9 mouse cellular contexts compared by ENCODE assay signal in the genomic region with DNA sequence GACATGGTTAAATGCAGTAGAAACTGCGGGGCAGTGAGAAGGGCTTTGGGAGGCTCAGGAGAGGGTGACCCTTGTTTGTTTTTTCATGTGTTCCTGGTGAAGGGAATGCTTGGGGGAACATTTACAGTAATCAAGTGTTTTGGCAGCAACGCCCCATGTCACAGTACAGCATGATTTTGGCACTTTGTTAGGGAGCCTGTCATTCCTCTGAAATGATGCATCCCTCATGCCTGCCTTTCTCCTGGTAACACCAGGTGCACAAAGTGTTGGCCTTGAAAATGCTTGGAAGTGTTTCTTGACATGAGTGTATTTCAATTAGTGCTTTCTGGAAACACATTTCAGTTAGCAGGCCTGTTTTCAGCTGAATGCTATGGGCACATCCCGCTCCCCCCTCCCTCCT. TPM values are rescaled to one million over a fixed set of nuclear protein-coding genes. Genes with fewer than 3 reads are reported as not detected.
DNase-seq lines count a peak whose midpoint lies in the region; ATAC-seq and TF ChIP-seq lines count a peak whose summit lies in the region.
"Had no signal": no experiment of that assay in that cellular context is flagged by ENCODE, and none has a peak within 500 bp of the region (broad histone marks: within the 10 kb centered on the region; RNA-seq: fewer than 3 reads in every experiment).

No protein-coding gene starts in this region.

- no peak for ATAC-seq in forebrain, embryonic 13.5 days
- ATAC-seq in limb, embryonic 14.5 days (ENCODE audit: low FRiP score, low read depth): no peak
- ATAC-seq: CD4-positive, CD25-positive, alpha-beta regulatory T cell, adult 4 months had no signal

- TF ChIP-seq POLR2A in heart, adult 2 months (IDR thresholded peaks at IDR 0.05; ENCODE audit: insufficient read depth, low read depth, low read length): no peak
- TF ChIP-seq POLR2A in limb, embryonic 14.5 days (IDR thresholded peaks at IDR 0.05; ENCODE audit: borderline replicate concordance, extremely low read depth, insufficient read depth, insufficient read length): no peak

- no peak for DNase-seq in heart, adult 2 months
- DNase-seq in heart, adult 9 months (ENCODE audit: low spot score in 2 of 2): no peak
- peak; percentile 34 for DNase-seq in 3T3-L1 (ENCODE audit: low read depth, low spot score)
- DNase-seq in limb, embryonic 14.5 days (ENCODE audit: low spot score): no peak
- no peak for DNase-seq in adrenal gland, adult 18-20 months (ENCODE audit: low spot score in 2 of 2)
- no peak for DNase-seq in thymus, postnatal 0 days (ENCODE audit: low spot score)
- no peak for DNase-seq in right cerebral cortex, postnatal 10 days (ENCODE audit: low spot score in 2 of 2)

- peaks cover 19% of the 10 kb centered on the region for H3K79me2 ChIP-seq in heart, adult 2 months (replicated peaks; ENCODE audit: control insufficient read depth, insufficient read depth, low read length)

- H3K4me3 ChIP-seq in heart, adult 2 months: peak overlapping the region; percentile 23; the same call in 1 of the 2 replicates
- H3K4me3 ChIP-seq in forebrain, embryonic 13.5 days: peak overlapping the region; percentile 83
- peak overlapping the region; percentile 81 for H3K4me3 ChIP-seq in limb, embryonic 14.5 days (replicated peaks; ENCODE audit: low read length)

- peaks cover 22% of the 10 kb centered on the region for H3K4me1 ChIP-seq in heart, adult 2 months (ENCODE audit: control insufficient read depth, insufficient read depth, low read length)
- peaks cover 36% of the 10 kb centered on the region for H3K4me1 ChIP-seq in forebrain, embryonic 13.5 days
- peaks cover 38% of the 10 kb centered on the region for H3K4me1 ChIP-seq in limb, embryonic 14.5 days (ENCODE audit: control insufficient read depth, insufficient read depth, low read length)

- H3K9ac ChIP-seq in heart, adult 2 months (ENCODE audit: low read depth, low read length): peak overlapping the region; percentile 16
- peak overlapping the region; percentile 43 for H3K9ac ChIP-seq in forebrain, embryonic 13.5 days
- H3K9ac ChIP-seq in limb, embryonic 14.5 days (ENCODE audit: low read depth, low read length, severe bottlenecking): no peak overlapping the region

- no peaks in the 10 kb centered on the region for H3K27me3 ChIP-seq in heart, adult 2 months (ENCODE audit: control insufficient read depth, insufficient read depth, low read length)
- peaks cover 6% of the 10 kb centered on the region; the same call in 1 of the 2 replicates for H3K27me3 ChIP-seq in forebrain, embryonic 13.5 days
- no peaks in the 10 kb centered on the region for H3K27me3 ChIP-seq in limb, embryonic 14.5 days (ENCODE audit: control insufficient read depth, insufficient read depth, low read length)

- intact Hi-C loops in heart, adult 2 months (cut with DNase I): no loop called here

- no peak overlapping the region for H3K27ac ChIP-seq in heart, adult 2 months
- H3K27ac ChIP-seq in forebrain, embryonic 13.5 days: no peak overlapping the region
- H3K27ac ChIP-seq in limb, embryonic 14.5 days (replicated peaks; ENCODE audit: low read depth, low read length): no peak overlapping the region

- 52% methylated on average over 3 of the region's 3 CpGs for WGBS in heart, adult 2 months
- 24% methylated on average over 3 of the region's 3 CpGs for WGBS in forebrain, embryonic 13.5 days
- 38% methylated on average over 3 of the region's 3 CpGs for WGBS in limb, embryonic 14.5 days

- H3K4me2 ChIP-seq in forebrain, embryonic 13.5 days: peak overlapping the region; percentile 98
- H3K4me2 ChIP-seq in limb, embryonic 14.5 days (replicated peaks; ENCODE audit: low read depth, low read length, severe bottlenecking): peak overlapping the region; percentile 96

- TF ChIP-seq CTCF in heart, adult 2 months (IDR thresholded peaks at IDR 0.05): no peak

- TF ChIP-seq EP300 in heart, adult 2 months (IDR thresholded peaks at IDR 0.05; ENCODE audit: insufficient read depth, low read depth, low read length): no peak

- no peaks in the 10 kb centered on the region for H3K9me3 ChIP-seq in forebrain, embryonic 13.5 days (replicated peaks)
- no peaks in the 10 kb centered on the region for H3K9me3 ChIP-seq in limb, embryonic 14.5 days (ENCODE audit: control insufficient read depth, low read length)

- peaks cover 12% of the 10 kb centered on the region for H3K36me3 ChIP-seq in heart, adult 2 months (ENCODE audit: control insufficient read depth, insufficient read depth, low read length)
- no peaks in the 10 kb centered on the region for H3K36me3 ChIP-seq in forebrain, embryonic 13.5 days (ENCODE audit: poor library complexity, severe bottlenecking)
- H3K36me3 ChIP-seq in limb, embryonic 14.5 days (ENCODE audit: control insufficient read depth, insufficient read depth, low read length): 0 out of 2 replicates have a peak, but pooled peaks cover 3% of the 10 kb centered on the region

RNA-seq across cellular contexts. Expression of a gene that starts 2.7 kb away (rescaled TPM):
- total RNA-seq in heart, adult 2 months (2021): 10 to 100 TPM; 50.6 to 55.4 TPM
- polyA plus RNA-seq in heart, adult 2 months (2012; rRNA removed): 28.2 and 42.9 TPM in 2 replicates
- 3.6 and 3.8 TPM in 2 replicates for polyA plus RNA-seq in forebrain, embryonic 13.5 days (2015; fragmentation: Nextera tagmentation; extraction: Ambion mirVana)
- 22.9 and 29.9 TPM in 2 replicates for polyA plus RNA-seq in limb, embryonic 14.5 days (2012; rRNA removed)
- 10.5 and 13.9 TPM in 2 replicates for polyA plus RNA-seq in limb, embryonic 14.5 days (2014; fragmentation: Nextera tagmentation; extraction: Ambion mirVana)
- total RNA-seq in adrenal gland, adult 18-20 months (2021): 10 to 100 TPM; 32.7 to 33.3 TPM
- 2.2 and 2.4 TPM in 2 replicates for polyA plus RNA-seq in thymus, postnatal 0 days (2015; fragmentation: Nextera tagmentation; extraction: Ambion mirVana)

Comparison
In these comparisons a context has a peak if more than half of its experiments do, and no peak if none do; other contexts are left out.
1. H3K4me3 ChIP-seq: peak in every context shown above with its lines; median percentile 83 in forebrain, embryonic 13.5 days; 81 in limb, embryonic 14.5 days; 23 in heart, adult 2 months.